Mouse (Mus musculus) CD4-positive helper T cell, adult 2 months (primary cell): ENCODE measurements around the gene Stk40.
"Not testable (repeated sequence)": the region's sequence is repeated elsewhere in the genome, so short reads cannot be mapped to it uniquely, and the experiment has no call there.

Experiments used
- DNase-seq: peaks from one replicate; pipeline ENCODE4 v3.0.0-alpha.2; 2012; ENCODE audit warnings: low read depth, missing footprints, low spot score

The Stk40 gene

GRCm38 (mm10) chr4:126155183-126155582 is 51.4 kb downstream of the Stk40 start:
- DNase-seq = no peak

GRCm38 (mm10) chr4:126155869-126156268 is 52.1 kb downstream of the Stk40 start:
- no peak for DNase-seq

- DNase-seq = peak; percentile 59
Observed at GRCm38 (mm10) chr4:126156617-126157016, 52.9 kb downstream of the Stk40 start.

- DNase-seq = peak; percentile 49
Observed at GRCm38 (mm10) chr4:126157562-126157961, 53.8 kb downstream of the Stk40 start.

GRCm38 (mm10) chr4:126159455-126159854 is 55.7 kb downstream of the Stk40 start:
- DNase-seq = no peak

- no peak for DNase-seq
Observed at GRCm38 (mm10) chr4:126160981-126161380, 57.2 kb downstream of the Stk40 start.

GRCm38 (mm10) chr4:126161456-126161855 is 57.7 kb downstream of the Stk40 start:
- DNase-seq = no peak

GRCm38 (mm10) chr4:126161986-126162385 is 58.2 kb downstream of the Stk40 start:
- DNase-seq = no peak

GRCm38 (mm10) chr4:126162544-126163066 is 58.8 kb downstream of the Stk40 start:
- DNase-seq = peak; percentile 86

- peak; percentile 53 for DNase-seq
Observed at GRCm38 (mm10) chr4:126163067-126163659, 59.4 kb downstream of the Stk40 start, which contains the start of gene Sh3d21. TSS of gene Sh3d21 (minus strand) at chr4:126163491.

- no peak for DNase-seq
Observed at GRCm38 (mm10) chr4:126163685-126164084, 59.9 kb downstream of the Stk40 start.

- DNase-seq = not testable (repeated sequence)
Observed at GRCm38 (mm10) chr4:126165092-126165491, 61.3 kb downstream of the Stk40 start.

- DNase-seq = no peak
Observed at GRCm38 (mm10) chr4:126166084-126166483, 62.3 kb downstream of the Stk40 start.

- no peak for DNase-seq
Observed at GRCm38 (mm10) chr4:126168851-126169250, 65.1 kb downstream of the Stk40 start.

- DNase-seq = not testable (repeated sequence)
Observed at GRCm38 (mm10) chr4:126170737-126171136, 67.0 kb downstream of the Stk40 start.

- no peak for DNase-seq
Observed at GRCm38 (mm10) chr4:126173800-126174199, 70.0 kb downstream of the Stk40 start.

GRCm38 (mm10) chr4:126175980-126176379 is 72.2 kb downstream of the Stk40 start:
- not testable (repeated sequence) for DNase-seq

GRCm38 (mm10) chr4:126181170-126181957 is 77.6 kb downstream of the Stk40 start:
- DNase-seq = peak; percentile 76

GRCm38 (mm10) chr4:126183034-126183433 is 79.3 kb downstream of the Stk40 start:
- DNase-seq = no peak

GRCm38 (mm10) chr4:126187096-126187495 is 83.3 kb downstream of the Stk40 start:
- DNase-seq = no peak
